Mouse (Mus musculus): ENCODE results near the gene Nanog.

DNA sequence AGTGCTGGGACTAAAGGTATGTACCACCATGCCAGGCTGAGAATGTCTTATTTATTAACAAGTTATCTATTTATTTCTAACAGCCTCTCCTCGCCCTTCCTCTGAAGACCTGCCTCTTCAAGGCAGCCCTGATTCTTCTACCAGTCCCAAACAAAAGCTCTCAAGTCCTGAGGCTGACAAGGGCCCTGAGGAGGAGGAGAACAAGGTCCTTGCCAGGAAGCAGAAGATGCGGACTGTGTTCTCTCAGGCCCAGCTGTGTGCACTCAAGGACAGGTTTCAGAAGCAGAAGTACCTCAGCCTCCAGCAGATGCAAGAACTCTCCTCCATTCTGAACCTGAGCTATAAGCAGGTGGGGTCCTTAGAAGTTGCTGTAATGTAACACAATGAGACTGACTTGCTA, 4.2 kb downstream of the Nanog start:
- TF ChIP-seq MAX (IDR thresholded peaks at IDR 0.05), result no peak
- no peak for TF ChIP-seq USF1 (IDR thresholded peaks at IDR 0.05; ENCODE audit: low read depth)
- TF ChIP-seq CTCF (IDR thresholded peaks at IDR 0.05; ENCODE audit: control insufficient read depth, insufficient read depth, insufficient read length), result no peak
- no peak for TF ChIP-seq MYOD1 (IDR thresholded peaks at IDR 0.05; ENCODE audit: control insufficient read depth, insufficient read length, low read depth)
- TF ChIP-seq CEBPB (IDR thresholded peaks at IDR 0.05; ENCODE audit: low read depth), result no peak
- no peak for TF ChIP-seq MYOG (IDR thresholded peaks at IDR 0.05; ENCODE audit: control insufficient read depth, extremely low read depth, insufficient read length)
- TF ChIP-seq FOSL1 (IDR thresholded peaks at IDR 0.05; ENCODE audit: insufficient read depth, low read length, poor library complexity, severe bottlenecking), result no peak

All from C2C12 (cell line).